Mouse (Mus musculus): Measurements from ENCODE around the gene Rasgrp1. TPM values are rescaled to one million over a fixed set of nuclear protein-coding genes. Genes with fewer than 3 reads are reported as not detected.

The Rasgrp1 gene
- polyA plus RNA-seq, 2 experiments, result 0.49 to 0.57 TPM

- H3K4me1 ChIP-seq (replicated peaks; ENCODE audit: control insufficient read depth in 2 of 2, insufficient read depth in 2 of 2, low read length in 1 of 2), result peaks cover 0 to 3% of the 10 kb centered on the region in 2 experiments; a peak in 1 of 4 replicates
- TF ChIP-seq CTCF (IDR thresholded peaks at IDR 0.05; ENCODE audit: low read depth), result no peak
- DNase-seq (ENCODE audit: low read depth in 3 of 3, low spot score in 3 of 3) (peak in 2 of 3 experiments; percentile 24 to 37), ATAC-seq (ENCODE audit: insufficient read depth) (peak; percentile 59)
- H3K36me3 ChIP-seq (replicated peaks; ENCODE audit: control insufficient read depth, insufficient read depth, low read depth), result no peaks in the 10 kb centered on the region
- H3K27ac ChIP-seq, result no peak overlapping the region
- WGBS (ENCODE audit: insufficient replicate concordance), result under 1% methylated on average over 20 of the region's 24 CpGs
- H3K9me3 ChIP-seq (ENCODE audit: control insufficient read depth, low read length), result no peaks in the 10 kb centered on the region
- no peaks in the 10 kb centered on the region for H3K27me3 ChIP-seq (ENCODE audit: control insufficient read depth, insufficient read depth, low read length)
- peak overlapping the region; percentile 84 for H3K9ac ChIP-seq (replicated peaks)
- H3K4me3 ChIP-seq (ENCODE audit: insufficient read depth in 1 of 2, low read depth in 2 of 2, low read length in 2 of 2), result peak overlapping the region; percentile 87 to 91
- H3K4me2 ChIP-seq (ENCODE audit: low read depth), result peak overlapping the region; percentile 70
Measured at GRCm38 (mm10) chr2:117250001-117250510, 92.7 kb downstream of the Rasgrp1 start.

GRCm38 (mm10) chr2:117249255-117250000, 93.4 kb downstream of the Rasgrp1 start, which contains the start of gene Fam98b:
Gene Fam98b (plus strand): TSS chr2:117249739.
- peak within 1 kb of the TSS; percentile 87 to 91 for H3K4me3 ChIP-seq (ENCODE audit: insufficient read depth in 1 of 2, low read depth in 2 of 2, low read length in 2 of 2)
- TF ChIP-seq CTCF (IDR thresholded peaks at IDR 0.05; ENCODE audit: low read depth) (peak; percentile 49), EP300 (IDR thresholded peaks at IDR 0.05; ENCODE audit: low read depth) (no peak)
- DNase-seq (ENCODE audit: low read depth in 3 of 3, low spot score in 3 of 3) (peak; percentile 78 to 82 (median 78)), ATAC-seq (ENCODE audit: insufficient read depth) (peak; percentile 91)
- peak within 1 kb of the TSS; percentile 70 for H3K4me2 ChIP-seq (ENCODE audit: low read depth)
- no peaks in the 10 kb centered on the region for H3K9me3 ChIP-seq (ENCODE audit: control insufficient read depth, low read length)
- peaks cover 0 to 3% of the 10 kb centered on the region in 2 experiments; a peak in 1 of 4 replicates for H3K4me1 ChIP-seq (replicated peaks; ENCODE audit: control insufficient read depth in 2 of 2, insufficient read depth in 2 of 2, low read length in 1 of 2)
- H3K27ac ChIP-seq, result no peak within 1 kb of the TSS
- under 1% methylated on average over 26 of the region's 33 CpGs for WGBS (ENCODE audit: insufficient replicate concordance)
- peak within 1 kb of the TSS; percentile 84 for H3K9ac ChIP-seq (replicated peaks)
- H3K27me3 ChIP-seq (ENCODE audit: control insufficient read depth, insufficient read depth, low read length), result no peaks in the 10 kb centered on the region
- H3K36me3 ChIP-seq (replicated peaks; ENCODE audit: control insufficient read depth, insufficient read depth, low read depth), result no peaks in the 10 kb centered on the region

GRCm38 (mm10) chr2:117241953-117242352, 100.8 kb downstream of the Rasgrp1 start:
- Histone ChIP-seq H3K27me3 (ENCODE audit: control insufficient read depth, insufficient read depth, low read length) (no peaks in the 10 kb centered on the region), H3K4me3 (ENCODE audit: insufficient read depth in 1 of 2, low read depth in 2 of 2, low read length in 2 of 2) (no peak overlapping the region), H3K4me2 (ENCODE audit: low read depth) (no peak overlapping the region), H3K9me3 (ENCODE audit: control insufficient read depth, low read length) (no peaks in the 10 kb centered on the region), H3K9ac (replicated peaks) (no peak overlapping the region), H3K4me1 (replicated peaks; ENCODE audit: control insufficient read depth in 2 of 2, insufficient read depth in 2 of 2, low read length in 1 of 2) (no peaks in the 10 kb centered on the region), H3K27ac (no peak overlapping the region), H3K36me3 (replicated peaks; ENCODE audit: control insufficient read depth, insufficient read depth, low read depth) (no peaks in the 10 kb centered on the region)
- no peak for DNase-seq (ENCODE audit: low read depth in 3 of 3, low spot score in 3 of 3)
- TF ChIP-seq EP300 (IDR thresholded peaks at IDR 0.05; ENCODE audit: low read depth), result no peak
- no peak for TF ChIP-seq CTCF (IDR thresholded peaks at IDR 0.05; ENCODE audit: low read depth)
- 59% methylated on average over 4 of the region's 4 CpGs for WGBS (ENCODE audit: insufficient replicate concordance)
- ATAC-seq (ENCODE audit: insufficient read depth), result no peak

- Histone ChIP-seq H3K4me3 (ENCODE audit: insufficient read depth in 1 of 2, low read depth in 2 of 2, low read length in 2 of 2) (no peak overlapping the region), H3K27ac (no peak overlapping the region), H3K27me3 (ENCODE audit: control insufficient read depth, insufficient read depth, low read length) (no peaks in the 10 kb centered on the region), H3K36me3 (replicated peaks; ENCODE audit: control insufficient read depth, insufficient read depth, low read depth) (no peaks in the 10 kb centered on the region), H3K9me3 (ENCODE audit: control insufficient read depth, low read length) (no peaks in the 10 kb centered on the region), H3K4me2 (ENCODE audit: low read depth) (no peak overlapping the region), H3K4me1 (replicated peaks; ENCODE audit: control insufficient read depth in 2 of 2, insufficient read depth in 2 of 2, low read length in 1 of 2) (no peaks in the 10 kb centered on the region; a peak in 1 of 4 replicates), H3K9ac (replicated peaks) (no peak overlapping the region)
- TF ChIP-seq EP300 (IDR thresholded peaks at IDR 0.05; ENCODE audit: low read depth) (no peak), CTCF (IDR thresholded peaks at IDR 0.05; ENCODE audit: low read depth) (peak; percentile 86)
- ATAC-seq (ENCODE audit: insufficient read depth) (no peak), DNase-seq (ENCODE audit: low read depth in 3 of 3, low spot score in 3 of 3) (peak in 2 of 3 experiments; percentile 28 to 40)
- WGBS (ENCODE audit: insufficient replicate concordance), result 7% methylated on average over 13 of the region's 13 CpGs
Measured at GRCm38 (mm10) chr2:117231257-117231656, 111.5 kb downstream of the Rasgrp1 start.

- 68% methylated on average over 7 of the region's 7 CpGs for WGBS (ENCODE audit: insufficient replicate concordance)
- no peak overlapping the region for H3K4me3 ChIP-seq (ENCODE audit: insufficient read depth in 1 of 2, low read depth in 2 of 2, low read length in 2 of 2)
- no peak overlapping the region for H3K4me2 ChIP-seq (ENCODE audit: low read depth)
Measured at GRCm38 (mm10) chr2:117230261-117230660, 112.5 kb downstream of the Rasgrp1 start.

More at GRCm38 (mm10) chr2:117230261-117230660, 112.5 kb downstream of the Rasgrp1 start:
- no peak overlapping the region for H3K27ac ChIP-seq
- no peak overlapping the region for H3K9ac ChIP-seq (replicated peaks)
- TF ChIP-seq CTCF (IDR thresholded peaks at IDR 0.05; ENCODE audit: low read depth), result no peak
- no peaks in the 10 kb centered on the region; a peak in 1 of 4 replicates for H3K4me1 ChIP-seq (replicated peaks; ENCODE audit: control insufficient read depth in 2 of 2, insufficient read depth in 2 of 2, low read length in 1 of 2)
- DNase-seq (ENCODE audit: low read depth in 3 of 3, low spot score in 3 of 3) (no peak), ATAC-seq (ENCODE audit: insufficient read depth) (no peak)
- no peaks in the 10 kb centered on the region for H3K36me3 ChIP-seq (replicated peaks; ENCODE audit: control insufficient read depth, insufficient read depth, low read depth)
- no peaks in the 10 kb centered on the region for H3K27me3 ChIP-seq (ENCODE audit: control insufficient read depth, insufficient read depth, low read length)
- no peaks in the 10 kb centered on the region for H3K9me3 ChIP-seq (ENCODE audit: control insufficient read depth, low read length)

Other genes with a start within 250 kb of the Rasgrp1 start
- 1.5 and 2.4 TPM in 2 replicates for gene Spred1, start 221.6 kb downstream of the Rasgrp1 start, polyA plus RNA-seq (2012; rRNA removed)
- gene Spred1, start 221.6 kb downstream of the Rasgrp1 start, polyA plus RNA-seq (2014; fragmentation: Nextera tagmentation; extraction: Ambion mirVana), result 2.7 and 3.4 TPM in 2 replicates
- gene Fam98b, start 93.3 kb downstream of the Rasgrp1 start, polyA plus RNA-seq (2012; rRNA removed), result 6.4 and 11.1 TPM in 2 replicates
- gene Fam98b, start 93.3 kb downstream of the Rasgrp1 start, polyA plus RNA-seq (2014; fragmentation: Nextera tagmentation; extraction: Ambion mirVana), result 1.9 and 3.0 TPM in 2 replicates